Comparison of ENCODE assay signal across 15 mouse cellular contexts in genomic region chr11:54102706-54103449, GRCm38 (mm10). TPM values are rescaled to one million over a fixed set of nuclear protein-coding genes. Genes with fewer than 3 reads are reported as not detected.
DNase-seq lines count a peak whose midpoint lies in the region; ATAC-seq and TF ChIP-seq lines count a peak whose summit lies in the region.
"Had no signal": no experiment of that assay in that cellular context is flagged by ENCODE, and none has a peak within 500 bp of the region (broad histone marks: within the 10 kb centered on the region; RNA-seq: fewer than 3 reads in every experiment).

No protein-coding gene starts in this region.

- no peak overlapping the region for H3K9ac ChIP-seq in intestine, embryonic 15.5 days
- no peak overlapping the region for H3K9ac ChIP-seq in intestine, postnatal 0 days (ENCODE audit: low read depth, low read length)
- H3K9ac ChIP-seq in embryonic facial prominence, embryonic 13.5 days = 0 out of 2 replicates have a peak overlapping the region, but pooled peaks have one; percentile 49
- H3K9ac ChIP-seq in heart, embryonic 16.5 days (ENCODE audit: low read length) = peak overlapping the region; percentile 40
- no peak overlapping the region for H3K9ac ChIP-seq in hindbrain, embryonic 12.5 days
- H3K9ac ChIP-seq: forebrain, embryonic 12.5 days; hindbrain, embryonic 14.5 days had no signal

- H3K9me3 ChIP-seq in intestine, embryonic 15.5 days = no peaks in the 10 kb centered on the region
- H3K9me3 ChIP-seq in intestine, postnatal 0 days (ENCODE audit: control insufficient read depth) = no peaks in the 10 kb centered on the region
- H3K9me3 ChIP-seq in embryonic facial prominence, embryonic 13.5 days = no peaks in the 10 kb centered on the region
- H3K9me3 ChIP-seq in heart, embryonic 16.5 days (replicated peaks; ENCODE audit: control insufficient read depth, low read length) = no peaks in the 10 kb centered on the region
- no peaks in the 10 kb centered on the region for H3K9me3 ChIP-seq in hindbrain, embryonic 12.5 days (replicated peaks)
- H3K9me3 ChIP-seq: forebrain, embryonic 12.5 days had no signal

- no peak overlapping the region for H3K4me3 ChIP-seq in intestine, embryonic 15.5 days (replicated peaks)
- H3K4me3 ChIP-seq in intestine, postnatal 0 days (ENCODE audit: low read depth, low read length) = no peak overlapping the region
- H3K4me3 ChIP-seq in embryonic facial prominence, embryonic 13.5 days = 0 out of 2 replicates have a peak overlapping the region, but pooled peaks have one; percentile 75
- peak overlapping the region; percentile 15 for H3K4me3 ChIP-seq in heart, embryonic 16.5 days (ENCODE audit: low read length)
- no peak overlapping the region for H3K4me3 ChIP-seq in hindbrain, embryonic 12.5 days
- H3K4me3 ChIP-seq: forebrain, embryonic 12.5 days had no signal

- TF ChIP-seq CTCF in intestine, postnatal 0 days (IDR thresholded peaks at IDR 0.05; ENCODE audit: low read depth) = no peak

- no peak overlapping the region for H3K27ac ChIP-seq in intestine, embryonic 15.5 days
- H3K27ac ChIP-seq in intestine, postnatal 0 days (ENCODE audit: low read depth, low read length) = no peak overlapping the region
- H3K27ac ChIP-seq in embryonic facial prominence, embryonic 13.5 days = no peak overlapping the region; the same call in 1 of the 2 replicates
- peak overlapping the region; percentile 26; the same call in 1 of the 2 replicates for H3K27ac ChIP-seq in heart, embryonic 16.5 days (ENCODE audit: low read length)
- no peak overlapping the region for H3K27ac ChIP-seq in hindbrain, embryonic 12.5 days
- H3K27ac ChIP-seq: forebrain, embryonic 12.5 days; hindbrain, embryonic 14.5 days had no signal

- H3K36me3 ChIP-seq in intestine, embryonic 15.5 days = no peaks in the 10 kb centered on the region
- no peaks in the 10 kb centered on the region for H3K36me3 ChIP-seq in intestine, postnatal 0 days (ENCODE audit: control insufficient read depth, insufficient read depth)
- no peaks in the 10 kb centered on the region for H3K36me3 ChIP-seq in embryonic facial prominence, embryonic 13.5 days
- 0 out of 2 replicates have a peak, but pooled peaks cover 4% of the 10 kb centered on the region for H3K36me3 ChIP-seq in heart, embryonic 16.5 days (ENCODE audit: control insufficient read depth, insufficient read depth)
- H3K36me3 ChIP-seq in hindbrain, embryonic 12.5 days = no peaks in the 10 kb centered on the region
- H3K36me3 ChIP-seq: forebrain, embryonic 12.5 days had no signal

- H3K27me3 ChIP-seq in intestine, embryonic 15.5 days (replicated peaks) = no peaks in the 10 kb centered on the region
- H3K27me3 ChIP-seq in intestine, postnatal 0 days (replicated peaks; ENCODE audit: control insufficient read depth, insufficient read depth, low read length) = 0 out of 2 replicates have a peak, but pooled peaks cover 3% of the 10 kb centered on the region
- no peaks in the 10 kb centered on the region for H3K27me3 ChIP-seq in embryonic facial prominence, embryonic 13.5 days
- no peaks in the 10 kb centered on the region for H3K27me3 ChIP-seq in heart, embryonic 16.5 days (ENCODE audit: control insufficient read depth, insufficient read depth, low read length)
- H3K27me3 ChIP-seq in hindbrain, embryonic 12.5 days = peaks cover 24% of the 10 kb centered on the region

- peak overlapping the region; percentile 11; the same call in 1 of the 2 replicates for H3K4me2 ChIP-seq in intestine, embryonic 15.5 days (replicated peaks)
- H3K4me2 ChIP-seq in intestine, postnatal 0 days (replicated peaks; ENCODE audit: low read depth) = no peak overlapping the region
- H3K4me2 ChIP-seq in embryonic facial prominence, embryonic 13.5 days = peak overlapping the region; percentile 97
- H3K4me2 ChIP-seq in heart, embryonic 16.5 days (ENCODE audit: low read depth, low read length) = peak overlapping the region; percentile 99
- no peak overlapping the region for H3K4me2 ChIP-seq in hindbrain, embryonic 12.5 days (replicated peaks)
- H3K4me2 ChIP-seq: forebrain, embryonic 12.5 days; hindbrain, embryonic 14.5 days; midbrain, embryonic 11.5 days had no signal

- DNase-seq in adrenal gland, adult 18-20 months (ENCODE audit: low spot score in 2 of 2) = no peak
- no peak for DNase-seq in lung, postnatal 10 days
- DNase-seq: kidney, adult 2 months; thymus, postnatal 25 days had no signal

- peaks cover 12% of the 10 kb centered on the region; the same call in 1 of the 2 replicates for H3K4me1 ChIP-seq in intestine, embryonic 15.5 days (replicated peaks)
- H3K4me1 ChIP-seq in intestine, postnatal 0 days (replicated peaks; ENCODE audit: control insufficient read depth, insufficient read depth, low read length) = no peaks in the 10 kb centered on the region; the same call in 1 of the 2 replicates
- peaks cover 49% of the 10 kb centered on the region for H3K4me1 ChIP-seq in embryonic facial prominence, embryonic 13.5 days
- H3K4me1 ChIP-seq in heart, embryonic 16.5 days (ENCODE audit: control insufficient read depth, insufficient read depth, low read length) = peaks cover 39% of the 10 kb centered on the region
- peaks cover 10% of the 10 kb centered on the region for H3K4me1 ChIP-seq in hindbrain, embryonic 12.5 days

- 64% methylated on average over 10 of the region's 10 CpGs for WGBS in intestine, embryonic 15.5 days
- 67% methylated on average over 10 of the region's 10 CpGs for WGBS in intestine, postnatal 0 days
- 56% methylated on average over 10 of the region's 10 CpGs for WGBS in embryonic facial prominence, embryonic 13.5 days
- WGBS in heart, embryonic 16.5 days = 40% methylated on average over 10 of the region's 10 CpGs
- 71% methylated on average over 10 of the region's 10 CpGs for WGBS in hindbrain, embryonic 12.5 days

- ATAC-seq in intestine, embryonic 15.5 days = no peak
- no peak for ATAC-seq in intestine, postnatal 0 days
- ATAC-seq in embryonic facial prominence, embryonic 13.5 days (ENCODE audit: insufficient number of reproducible peaks, insufficient read depth, low FRiP score, low TSS enrichment, low read depth) = no peak
- ATAC-seq in heart, embryonic 16.5 days (replicated peaks; ENCODE audit: extremely low read depth, insufficient read depth, low FRiP score) = no peak
- peak; percentile 40 for ATAC-seq in megakaryocyte progenitor cell, adult 5-6 weeks (replicated peaks; ENCODE audit: poor library complexity)
- ATAC-seq in hindbrain, embryonic 12.5 days (ENCODE audit: low FRiP score) = no peak
- ATAC-seq: activated CD4-positive, CD25-positive, alpha-beta regulatory T cell, adult 4 months; lung, postnatal 0 days had no signal

RNA-seq across cellular contexts. Expression of gene P4ha2, which starts 3.0 kb away (rescaled TPM):
- polyA plus RNA-seq in intestine, embryonic 15.5 days (2015; fragmentation: Nextera tagmentation; extraction: Ambion mirVana) = 41.8 and 44.8 TPM in 2 replicates
- polyA plus RNA-seq in intestine, postnatal 0 days (2015; fragmentation: Nextera tagmentation; extraction: Ambion mirVana) = 6.9 and 8.3 TPM in 2 replicates
- 68.2 and 76.4 TPM in 2 replicates for polyA plus RNA-seq in embryonic facial prominence, embryonic 13.5 days (2015; fragmentation: Nextera tagmentation; extraction: Ambion mirVana)
- 53.3 and 61.1 TPM in 2 replicates for polyA plus RNA-seq in heart, embryonic 16.5 days (2015; fragmentation: Nextera tagmentation; extraction: Ambion mirVana)
- 0.05 and 0.15 TPM in 2 replicates for total RNA-seq in megakaryocyte progenitor cell, adult 5-6 weeks (2015)
- 0.21 and 0.44 TPM in 2 replicates for total RNA-seq in megakaryocyte progenitor cell, adult 5-6 weeks (2017)
- total RNA-seq in adrenal gland, adult 18-20 months (2021) = 10 to 100 TPM; 40.8 to 64.8 TPM
- polyA plus RNA-seq in hindbrain, embryonic 12.5 days (2016; fragmentation: Nextera tagmentation; extraction: Ambion mirVana) = 27.0 and 29.3 TPM in 2 replicates
- polyA plus RNA-seq: activated CD4-positive, CD25-positive, alpha-beta regulatory T cell, adult 4 months had no signal

RNA-seq across cellular contexts. Expression of gene Pdlim4, which starts 34.1 kb away (rescaled TPM):
- 35.9 and 42.1 TPM in 2 replicates for polyA plus RNA-seq in intestine, embryonic 15.5 days (2015; fragmentation: Nextera tagmentation; extraction: Ambion mirVana)
- polyA plus RNA-seq in intestine, postnatal 0 days (2015; fragmentation: Nextera tagmentation; extraction: Ambion mirVana) = 21.0 and 22.6 TPM in 2 replicates
- polyA plus RNA-seq in embryonic facial prominence, embryonic 13.5 days (2015; fragmentation: Nextera tagmentation; extraction: Ambion mirVana) = 168 and 172 TPM in 2 replicates
- polyA plus RNA-seq in heart, embryonic 16.5 days (2015; fragmentation: Nextera tagmentation; extraction: Ambion mirVana) = 16.0 and 26.4 TPM in 2 replicates
- total RNA-seq in megakaryocyte progenitor cell, adult 5-6 weeks (2015) = not detected in 2 replicates
- 0.17 TPM in 1 of 2 replicates, not detected in the other for total RNA-seq in megakaryocyte progenitor cell, adult 5-6 weeks (2017)
- 1 to 10 TPM; 7.0 to 7.6 TPM for total RNA-seq in adrenal gland, adult 18-20 months (2021)
- polyA plus RNA-seq in hindbrain, embryonic 12.5 days (2016; fragmentation: Nextera tagmentation; extraction: Ambion mirVana) = 48.6 and 53.6 TPM in 2 replicates

Comparison
In these comparisons a context has a peak if more than half of its experiments do, and no peak if none do; other contexts are left out.
1. H3K4me2 ChIP-seq: peak in intestine, embryonic 15.5 days (single experiment), embryonic facial prominence, embryonic 13.5 days (single experiment) and heart, embryonic 16.5 days (single experiment); none in intestine, postnatal 0 days (single experiment) and hindbrain, embryonic 12.5 days (single experiment).
2. H3K4me3 ChIP-seq: peak in embryonic facial prominence, embryonic 13.5 days (single experiment) and heart, embryonic 16.5 days (single experiment); none in intestine, embryonic 15.5 days (single experiment), intestine, postnatal 0 days (single experiment) and hindbrain, embryonic 12.5 days (single experiment).
3. H3K9ac ChIP-seq: peak in embryonic facial prominence, embryonic 13.5 days (single experiment) and heart, embryonic 16.5 days (single experiment); none in intestine, embryonic 15.5 days (single experiment), intestine, postnatal 0 days (single experiment) and hindbrain, embryonic 12.5 days (single experiment).